Mouse (Mus musculus): ENCODE data around the gene Cdc42ep5. TPM values are rescaled to one million over a fixed set of nuclear protein-coding genes. Genes with fewer than 3 reads are reported as not detected.

Cdc42ep5 gene
- polyA plus RNA-seq, 1 experiment = 2.7 TPM

DNA sequence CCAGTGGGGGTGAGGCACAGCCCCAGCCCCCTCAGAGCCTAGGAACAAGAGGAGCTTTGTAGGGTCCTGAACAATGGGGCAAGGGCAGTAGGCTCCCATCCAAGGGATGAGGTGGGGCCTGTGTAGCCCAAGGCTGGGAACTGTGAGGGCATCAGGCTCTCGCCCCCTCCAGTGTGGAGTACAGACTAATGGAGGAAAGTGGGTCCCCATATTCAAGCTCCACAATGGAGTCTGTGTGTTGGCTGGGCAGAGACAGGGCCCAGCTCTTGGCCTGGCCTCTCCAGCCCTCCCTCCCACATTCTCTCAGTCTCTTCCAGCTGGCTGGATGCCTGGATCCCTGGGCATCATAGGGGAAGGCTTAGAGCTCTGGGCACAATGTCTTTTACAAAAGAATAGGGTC lies 40.9 kb downstream of the Cdc42ep5 start:
- 12% methylated on average over 1 of the region's 1 CpGs for WGBS
- peak; percentile 80 to 88 for DNase-seq
- Histone ChIP-seq H3K4me3 (replicated peaks; ENCODE audit: insufficient read depth, low read depth, low read length) (no peak overlapping the region), H3K27ac (ENCODE audit: insufficient read depth, low read length) (peak overlapping the region; percentile 53), H3K27me3 (ENCODE audit: control insufficient read depth, insufficient read depth, low read length) (no peaks in the 10 kb centered on the region), H3K4me1 (ENCODE audit: control insufficient read depth, insufficient read depth, low read length) (peaks cover 33% of the 10 kb centered on the region)
- TF ChIP-seq CTCF (IDR thresholded peaks at IDR 0.05; ENCODE audit: borderline replicate concordance, insufficient read depth, low read depth, low read length) (no peak), POLR2A (IDR thresholded peaks at IDR 0.05; ENCODE audit: borderline replicate concordance, insufficient read depth, low read length) (no peak)

DNA sequence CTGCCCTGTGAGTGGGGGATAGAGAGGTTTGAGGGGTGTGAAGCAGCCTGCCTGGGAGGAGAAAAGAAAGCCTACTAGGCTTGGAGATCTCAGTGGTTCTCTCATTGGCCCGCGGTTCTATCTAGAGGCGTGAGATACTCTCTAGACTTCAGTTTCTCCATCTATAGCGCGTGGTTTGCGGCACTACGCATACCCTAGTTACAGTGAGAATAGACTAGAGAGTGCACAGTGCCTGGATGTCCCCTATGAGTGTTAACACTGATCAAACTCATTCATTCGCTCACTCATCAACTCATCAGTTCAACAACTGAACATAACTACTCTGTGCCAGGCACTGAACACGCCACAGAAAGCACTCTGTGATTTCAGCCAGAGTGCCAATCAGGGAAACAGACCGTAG lies 41.9 kb downstream of the Cdc42ep5 start:
- TF ChIP-seq POLR2A (IDR thresholded peaks at IDR 0.05; ENCODE audit: borderline replicate concordance, insufficient read depth, low read length) = no peak
- no peak for TF ChIP-seq CTCF (IDR thresholded peaks at IDR 0.05; ENCODE audit: borderline replicate concordance, insufficient read depth, low read depth, low read length)
- Histone ChIP-seq H3K27me3 (ENCODE audit: control insufficient read depth, insufficient read depth, low read length) (no peaks in the 10 kb centered on the region), H3K4me3 (replicated peaks; ENCODE audit: insufficient read depth, low read depth, low read length) (no peak overlapping the region), H3K27ac (ENCODE audit: insufficient read depth, low read length) (peak overlapping the region; percentile 53), H3K4me1 (ENCODE audit: control insufficient read depth, insufficient read depth, low read length) (peaks cover 33% of the 10 kb centered on the region)
- WGBS = 69% methylated on average over 10 of the region's 10 CpGs
- DNase-seq = peak in 1 of 2 experiments; percentile 21

DNA sequence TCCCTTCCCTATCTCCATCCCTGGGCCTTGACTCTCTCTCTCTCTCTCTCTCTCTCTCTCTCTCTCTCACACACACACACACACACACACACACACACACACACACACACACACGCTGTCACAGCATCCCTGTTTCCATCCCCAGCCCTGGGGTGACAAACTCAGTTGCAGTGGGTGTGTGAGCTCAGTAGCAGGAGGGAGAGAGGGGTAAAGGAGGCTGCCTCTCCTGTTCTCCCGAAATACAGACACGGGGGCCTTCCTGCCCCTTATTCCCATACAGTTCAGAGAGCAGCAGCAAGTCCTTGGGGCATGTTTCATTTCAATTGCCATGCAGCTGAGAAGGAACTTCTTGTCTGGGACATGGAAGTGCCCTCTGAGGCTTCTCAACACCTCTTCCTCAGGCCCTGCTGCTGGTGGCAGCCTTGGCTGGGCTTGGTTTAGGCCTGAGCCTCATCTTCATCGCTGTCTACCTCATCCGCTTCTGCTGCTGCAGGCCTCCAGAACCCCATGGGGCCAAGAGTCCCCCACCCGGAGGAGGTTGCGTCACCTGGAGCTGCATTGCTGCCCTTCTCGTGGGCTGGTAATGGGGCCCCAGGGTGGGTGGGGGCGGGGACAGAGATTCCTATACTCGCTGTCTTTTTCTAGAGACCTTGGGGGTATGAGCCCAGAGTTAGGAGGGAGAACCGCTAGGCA lies 42.4 kb downstream of the Cdc42ep5 start:
- H3K27me3 ChIP-seq (ENCODE audit: control insufficient read depth, insufficient read depth, low read length) = no peaks in the 10 kb centered on the region
- TF ChIP-seq CTCF (IDR thresholded peaks at IDR 0.05; ENCODE audit: borderline replicate concordance, insufficient read depth, low read depth, low read length) (no peak), POLR2A (IDR thresholded peaks at IDR 0.05; ENCODE audit: borderline replicate concordance, insufficient read depth, low read length) (no peak)
- WGBS = 34% methylated on average over 11 of the region's 11 CpGs
- peaks cover 33% of the 10 kb centered on the region for H3K4me1 ChIP-seq (ENCODE audit: control insufficient read depth, insufficient read depth, low read length)
- H3K27ac ChIP-seq (ENCODE audit: insufficient read depth, low read length) = peak overlapping the region; percentile 53; the same call in 1 of the 2 replicates
- DNase-seq = peak in 1 of 2 experiments; percentile 28
- H3K4me3 ChIP-seq (replicated peaks; ENCODE audit: insufficient read depth, low read depth, low read length) = no peak overlapping the region

DNA sequence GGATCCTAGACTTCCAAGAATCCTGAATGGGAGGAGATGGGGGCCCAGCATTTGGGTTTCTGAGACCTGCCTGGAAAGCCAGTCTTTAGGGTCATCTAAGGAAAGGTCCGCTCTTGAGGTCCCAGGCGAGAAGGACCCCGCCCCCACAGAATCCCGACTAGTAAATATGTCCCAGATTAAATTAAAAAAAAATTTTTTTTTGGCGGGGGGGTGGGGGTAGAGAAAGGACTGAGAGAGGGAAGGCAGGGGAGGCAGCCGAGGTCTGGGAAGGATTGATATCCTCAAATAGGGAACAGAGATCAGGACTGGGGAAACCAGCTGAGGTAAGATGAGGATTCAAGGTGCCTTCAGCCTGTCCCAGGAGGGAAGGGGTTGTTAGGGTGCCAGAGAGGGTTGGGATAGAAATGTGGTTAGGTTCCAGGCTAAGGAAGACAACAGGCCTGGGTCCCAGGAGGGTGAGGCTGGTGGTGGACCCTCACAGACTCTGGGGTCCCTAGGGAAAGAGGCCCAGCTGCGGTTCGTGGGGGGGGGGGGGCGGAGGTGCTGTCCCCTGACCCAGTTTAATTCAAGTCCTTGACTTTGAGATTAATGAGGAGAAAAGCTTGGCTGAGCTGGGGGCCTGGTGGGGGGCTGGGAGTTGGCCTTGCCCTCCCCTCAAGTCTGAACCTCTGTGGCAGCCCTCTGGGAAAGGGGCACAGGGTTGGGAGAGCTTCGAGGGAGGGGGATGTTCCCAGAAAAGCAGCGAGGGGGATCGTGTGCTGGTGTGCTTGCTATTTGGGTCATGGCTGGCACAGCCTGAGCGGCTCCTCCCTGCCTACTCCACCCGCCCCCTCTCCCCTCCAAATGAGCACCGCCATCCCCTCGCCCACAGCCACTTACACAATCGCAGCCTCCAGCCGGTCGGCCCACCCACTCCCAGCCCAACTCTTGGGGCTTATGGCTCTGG lies 44.4 kb downstream of the Cdc42ep5 start:
- DNase-seq = peak; percentile 36 to 46
- Histone ChIP-seq H3K27me3 (ENCODE audit: control insufficient read depth, insufficient read depth, low read length) (no peaks in the 10 kb centered on the region), H3K27ac (ENCODE audit: insufficient read depth, low read length) (peak overlapping the region; percentile 84), H3K4me1 (ENCODE audit: control insufficient read depth, insufficient read depth, low read length) (peaks cover 33% of the 10 kb centered on the region), H3K4me3 (replicated peaks; ENCODE audit: insufficient read depth, low read depth, low read length) (peak overlapping the region; percentile 62)
- WGBS = 7% methylated on average over 19 of the region's 19 CpGs
- TF ChIP-seq CTCF (IDR thresholded peaks at IDR 0.05; ENCODE audit: borderline replicate concordance, insufficient read depth, low read depth, low read length) (no peak), POLR2A (IDR thresholded peaks at IDR 0.05; ENCODE audit: borderline replicate concordance, insufficient read depth, low read length) (peak; percentile 13; the same call in 1 of the 2 replicates)

DNA sequence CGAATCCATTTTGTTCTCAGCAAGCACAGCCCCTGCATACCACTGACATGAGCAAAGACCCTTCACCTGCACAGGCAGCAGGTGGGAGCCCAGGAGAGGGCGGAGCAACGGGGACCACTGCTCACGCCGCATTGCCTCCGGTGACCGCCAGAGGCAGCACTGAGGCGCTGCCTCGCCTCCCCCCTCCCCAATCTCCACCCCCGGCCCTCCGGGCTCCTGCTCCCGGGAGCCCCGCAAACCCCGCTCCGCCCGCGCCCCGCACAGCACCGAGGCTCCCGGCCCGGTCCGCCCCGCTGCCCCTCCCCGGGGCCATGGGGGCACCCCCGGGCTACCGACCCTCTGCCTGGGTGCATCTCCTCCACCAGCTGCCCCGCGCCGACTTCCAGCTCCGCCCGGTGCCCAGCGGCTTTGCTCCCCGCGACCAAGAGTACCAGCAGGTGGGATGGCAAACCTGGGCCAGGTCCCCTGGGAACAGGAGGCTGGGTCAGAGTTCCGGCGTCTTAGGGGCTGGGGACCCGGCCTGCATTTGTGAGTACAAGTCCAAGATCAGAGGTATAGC lies 45.2 kb downstream of the Cdc42ep5 start, which contains the start of gene Ttyh1:
Gene Ttyh1, plus strand, starts transcription at position 65 of the 559 bp plus-strand sequence.
- WGBS = 1% methylated on average over 37 of the region's 37 CpGs
- peak within 1 kb of the TSS; percentile 84 for H3K27ac ChIP-seq (ENCODE audit: insufficient read depth, low read length)
- peak within 1 kb of the TSS; percentile 62 for H3K4me3 ChIP-seq (replicated peaks; ENCODE audit: insufficient read depth, low read depth, low read length)
- H3K4me1 ChIP-seq (ENCODE audit: control insufficient read depth, insufficient read depth, low read length) = peaks cover 25% of the 10 kb centered on the region
- peak; percentile 77 to 83 for DNase-seq
- H3K27me3 ChIP-seq (ENCODE audit: control insufficient read depth, insufficient read depth, low read length) = no peaks in the 10 kb centered on the region
- TF ChIP-seq POLR2A (IDR thresholded peaks at IDR 0.05; ENCODE audit: borderline replicate concordance, insufficient read depth, low read length) (peak; percentile 47; the same call in 1 of the 2 replicates), CTCF (IDR thresholded peaks at IDR 0.05; ENCODE audit: borderline replicate concordance, insufficient read depth, low read depth, low read length) (peak; percentile 81)

DNA sequence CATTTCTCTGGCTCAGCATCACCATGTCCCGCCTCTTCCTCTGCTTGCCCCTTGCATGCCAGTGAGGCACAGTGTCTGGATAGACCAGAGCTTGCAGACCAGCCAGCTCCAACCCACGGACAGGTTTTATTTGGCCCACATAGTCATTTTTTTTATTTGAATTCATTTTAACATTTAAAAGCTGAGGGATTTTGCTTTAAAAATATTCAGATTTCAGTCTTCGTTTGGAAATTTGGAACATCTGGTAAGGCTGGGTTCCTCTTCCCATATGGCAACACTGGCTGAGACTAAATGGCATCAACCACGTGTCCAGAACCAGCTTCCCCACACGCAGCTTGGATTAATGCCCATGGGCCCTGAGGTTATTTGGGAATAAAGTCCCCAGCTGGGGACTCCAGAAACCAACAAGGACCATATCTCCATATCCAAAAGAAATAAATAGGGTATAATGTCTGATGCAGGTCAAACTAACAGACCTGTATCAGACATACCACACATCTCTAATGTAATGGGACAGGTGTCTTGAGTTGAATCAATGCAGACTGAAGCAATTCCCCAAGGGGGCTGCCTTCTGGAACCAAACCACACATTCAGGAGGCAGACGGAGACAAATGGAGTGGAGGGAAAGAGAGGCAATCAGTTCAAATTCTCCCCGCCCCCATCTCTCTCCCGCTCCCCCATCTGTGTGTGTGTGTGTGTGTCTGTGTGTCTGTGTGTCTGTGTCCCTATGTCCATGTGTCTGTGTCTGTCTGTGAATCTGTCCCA lies 47.4 kb downstream of the Cdc42ep5 start:
- DNase-seq = no peak
- WGBS = 32% methylated on average over 8 of the region's 8 CpGs
- no peaks in the 10 kb centered on the region for H3K27me3 ChIP-seq (ENCODE audit: control insufficient read depth, insufficient read depth, low read length)
- no peak overlapping the region for H3K27ac ChIP-seq (ENCODE audit: insufficient read depth, low read length)
- TF ChIP-seq CTCF (IDR thresholded peaks at IDR 0.05; ENCODE audit: borderline replicate concordance, insufficient read depth, low read depth, low read length) = no peak
- no peak for TF ChIP-seq POLR2A (IDR thresholded peaks at IDR 0.05; ENCODE audit: borderline replicate concordance, insufficient read depth, low read length)
- peaks cover 6% of the 10 kb centered on the region for H3K4me1 ChIP-seq (ENCODE audit: control insufficient read depth, insufficient read depth, low read length)
- H3K4me3 ChIP-seq (replicated peaks; ENCODE audit: insufficient read depth, low read depth, low read length) = no peak overlapping the region

DNA sequence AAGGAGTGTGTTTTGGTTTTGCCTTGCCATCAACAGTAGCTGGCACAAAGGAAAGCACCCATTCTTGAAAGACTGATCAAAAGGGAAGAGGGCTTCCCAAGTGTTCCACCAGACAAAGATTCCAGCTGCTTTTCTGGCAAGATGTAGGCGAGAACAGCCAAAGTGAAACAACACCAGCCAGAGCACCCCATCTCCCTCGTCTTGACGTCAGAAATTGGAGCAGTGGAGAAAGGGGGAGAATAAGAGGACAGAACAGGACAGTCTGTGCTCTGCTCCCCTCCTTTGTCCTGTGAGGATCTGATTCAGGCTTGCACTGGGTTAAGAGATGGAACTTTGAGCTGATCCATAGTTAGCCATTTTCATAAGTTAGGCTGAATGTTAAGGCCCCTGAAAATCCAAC lies 52.9 kb downstream of the Cdc42ep5 start:
- H3K27me3 ChIP-seq (ENCODE audit: control insufficient read depth, insufficient read depth, low read length) = no peaks in the 10 kb centered on the region
- TF ChIP-seq POLR2A (IDR thresholded peaks at IDR 0.05; ENCODE audit: borderline replicate concordance, insufficient read depth, low read length) = no peak
- no peak for TF ChIP-seq CTCF (IDR thresholded peaks at IDR 0.05; ENCODE audit: borderline replicate concordance, insufficient read depth, low read depth, low read length)
- H3K27ac ChIP-seq (ENCODE audit: insufficient read depth, low read length) = peak overlapping the region; percentile 47; the same call in 1 of the 2 replicates
- peak in 1 of 2 experiments; percentile 43 for DNase-seq
- H3K4me3 ChIP-seq (replicated peaks; ENCODE audit: insufficient read depth, low read depth, low read length) = no peak overlapping the region
- WGBS = 11% methylated on average over 3 of the region's 3 CpGs
- no peaks in the 10 kb centered on the region for H3K4me1 ChIP-seq (ENCODE audit: control insufficient read depth, insufficient read depth, low read length)

Data from cerebellum, adult 2 months (tissue).